Comparison of ENCODE assay signal across 12 mouse cellular contexts in genomic region chr5:123979221-123979979, GRCm38 (mm10). TPM values are rescaled to one million over a fixed set of nuclear protein-coding genes. Genes with fewer than 3 reads are reported as not detected.
DNase-seq lines count a peak whose midpoint lies in the region; ATAC-seq and TF ChIP-seq lines count a peak whose summit lies in the region.
"Had no signal": no experiment of that assay in that cellular context is flagged by ENCODE, and none has a peak within 500 bp of the region (broad histone marks: within the 10 kb centered on the region; RNA-seq: fewer than 3 reads in every experiment).

No protein-coding gene starts in this region.

- peak; percentile 38; the same call in 1 of the 2 replicates for ATAC-seq in hindbrain, postnatal 0 days
- ATAC-seq in hindbrain, embryonic 11.5 days (ENCODE audit: low FRiP score) = no peak
- ATAC-seq in forebrain, embryonic 15.5 days (replicated peaks) = no peak
- ATAC-seq: midbrain, embryonic 15.5 days had no signal

- no peak overlapping the region for H3K27ac ChIP-seq in hindbrain, postnatal 0 days
- no peak overlapping the region for H3K27ac ChIP-seq in hindbrain, embryonic 11.5 days (ENCODE audit: low read depth, low read length)
- H3K27ac ChIP-seq in forebrain, embryonic 15.5 days (replicated peaks) = no peak overlapping the region
- H3K27ac ChIP-seq: lung, embryonic 15.5 days; midbrain, embryonic 15.5 days had no signal

- peaks cover 17% of the 10 kb centered on the region; the same call in 1 of the 2 replicates for H3K4me1 ChIP-seq in hindbrain, postnatal 0 days (ENCODE audit: insufficient read depth, low read length)
- peaks cover 3% of the 10 kb centered on the region for H3K4me1 ChIP-seq in hindbrain, embryonic 11.5 days (replicated peaks; ENCODE audit: control insufficient read depth, insufficient read depth, low read length)
- peaks cover 22% of the 10 kb centered on the region for H3K4me1 ChIP-seq in forebrain, embryonic 15.5 days

- no peaks in the 10 kb centered on the region for H3K36me3 ChIP-seq in hindbrain, postnatal 0 days (ENCODE audit: insufficient read depth, low read length)
- H3K36me3 ChIP-seq in hindbrain, embryonic 11.5 days (ENCODE audit: control insufficient read depth, insufficient read depth, low read length) = no peaks in the 10 kb centered on the region
- H3K36me3 ChIP-seq in forebrain, embryonic 15.5 days = no peaks in the 10 kb centered on the region
- H3K36me3 ChIP-seq: lung, embryonic 15.5 days; midbrain, embryonic 15.5 days had no signal

- 0 out of 2 replicates have a peak overlapping the region, but pooled peaks have one; percentile 9 for H3K9ac ChIP-seq in hindbrain, postnatal 0 days (replicated peaks; ENCODE audit: low read length)
- H3K9ac ChIP-seq in hindbrain, embryonic 11.5 days (ENCODE audit: low read depth, low read length) = no peak overlapping the region
- H3K9ac ChIP-seq in forebrain, embryonic 15.5 days (replicated peaks) = no peak overlapping the region
- H3K9ac ChIP-seq: lung, embryonic 15.5 days; midbrain, embryonic 15.5 days had no signal

- DNase-seq in cerebellum, adult 9-11 months = peak; percentile 19
- no peak for DNase-seq in cerebellum, adult 8-10 months
- peak; percentile 31 for DNase-seq in hindbrain, postnatal 0 days (ENCODE audit: low spot score)
- DNase-seq in hindbrain, embryonic 11.5 days (ENCODE audit: low spot score) = no peak
- peak; percentile 5 for DNase-seq in right cerebral cortex, postnatal 25 days
- DNase-seq in right cerebral cortex, postnatal 10 days (ENCODE audit: low spot score in 2 of 2) = no peak
- DNase-seq in urinary bladder, postnatal 25 days (ENCODE audit: low spot score) = no peak
- DNase-seq: left cerebral cortex, postnatal 4 days; right cerebral cortex, postnatal 4 days had no signal

- no peak for TF ChIP-seq CTCF in hindbrain, postnatal 0 days (IDR thresholded peaks at IDR 0.05; ENCODE audit: low read depth)

- no peak overlapping the region for H3K4me3 ChIP-seq in hindbrain, postnatal 0 days (ENCODE audit: low read length)
- no peak overlapping the region for H3K4me3 ChIP-seq in hindbrain, embryonic 11.5 days (ENCODE audit: low read depth, low read length)
- no peak overlapping the region for H3K4me3 ChIP-seq in forebrain, embryonic 15.5 days
- H3K4me3 ChIP-seq: lung, embryonic 15.5 days; midbrain, embryonic 15.5 days had no signal

- no peaks in the 10 kb centered on the region for H3K27me3 ChIP-seq in hindbrain, postnatal 0 days (ENCODE audit: insufficient read depth, low read length)
- H3K27me3 ChIP-seq in hindbrain, embryonic 11.5 days (ENCODE audit: control insufficient read depth, insufficient read depth, low read length) = peaks cover 6% of the 10 kb centered on the region; the same call in 1 of the 2 replicates
- H3K27me3 ChIP-seq in forebrain, embryonic 15.5 days = 0 out of 2 replicates have a peak, but pooled peaks cover 7% of the 10 kb centered on the region

- H3K9me3 ChIP-seq in hindbrain, postnatal 0 days (ENCODE audit: low read length) = no peaks in the 10 kb centered on the region
- no peaks in the 10 kb centered on the region for H3K9me3 ChIP-seq in hindbrain, embryonic 11.5 days (ENCODE audit: control insufficient read depth, low read length)
- no peaks in the 10 kb centered on the region for H3K9me3 ChIP-seq in forebrain, embryonic 15.5 days
- H3K9me3 ChIP-seq: lung, embryonic 15.5 days; midbrain, embryonic 15.5 days had no signal

- WGBS in hindbrain, postnatal 0 days = 59% methylated on average over 18 of the region's 18 CpGs
- 68% methylated on average over 18 of the region's 18 CpGs for WGBS in hindbrain, embryonic 11.5 days
- WGBS in forebrain, embryonic 15.5 days = 81% methylated on average over 18 of the region's 18 CpGs

- H3K4me2 ChIP-seq in hindbrain, postnatal 0 days (ENCODE audit: low read depth, low read length) = no peak overlapping the region
- H3K4me2 ChIP-seq in hindbrain, embryonic 11.5 days (replicated peaks; ENCODE audit: low read depth, low read length) = no peak overlapping the region
- no peak overlapping the region for H3K4me2 ChIP-seq in forebrain, embryonic 15.5 days (replicated peaks)
- H3K4me2 ChIP-seq: lung, embryonic 15.5 days; midbrain, embryonic 15.5 days had no signal

RNA-seq across cellular contexts. Expression of gene Hip1r, which starts 6.0 kb away (rescaled TPM):
- total RNA-seq in hindbrain, postnatal 0 days (2014; rRNA removed) = 46.9 and 65.5 TPM in 2 replicates
- polyA plus RNA-seq in hindbrain, postnatal 0 days (2015; fragmentation: Nextera tagmentation; extraction: Ambion mirVana) = 32.6 and 33.9 TPM in 2 replicates
- polyA plus RNA-seq in hindbrain, embryonic 11.5 days (2014; fragmentation: Nextera tagmentation; extraction: Ambion mirVana) = 6.0 and 9.7 TPM in 2 replicates
- 26.9 and 27.5 TPM in 2 replicates for polyA plus RNA-seq in forebrain, embryonic 15.5 days (2015; fragmentation: Nextera tagmentation; extraction: Ambion mirVana)

RNA-seq across cellular contexts. Expression of gene Ccdc62, which starts 48.9 kb away (rescaled TPM):
- 1.1 and 2.0 TPM in 2 replicates for total RNA-seq in hindbrain, postnatal 0 days (2014; rRNA removed)
- polyA plus RNA-seq in hindbrain, postnatal 0 days (2015; fragmentation: Nextera tagmentation; extraction: Ambion mirVana) = 4.8 and 5.5 TPM in 2 replicates
- polyA plus RNA-seq in hindbrain, embryonic 11.5 days (2014; fragmentation: Nextera tagmentation; extraction: Ambion mirVana) = 4.3 and 5.4 TPM in 2 replicates
- 3.5 and 5.8 TPM in 2 replicates for polyA plus RNA-seq in forebrain, embryonic 15.5 days (2015; fragmentation: Nextera tagmentation; extraction: Ambion mirVana)

RNA-seq across cellular contexts. Expression of gene Gm43518, which starts 52.2 kb away (rescaled TPM):
- total RNA-seq in hindbrain, postnatal 0 days (2014; rRNA removed) = 0.37 TPM in 1 of 2 replicates, not detected in the other
- polyA plus RNA-seq in hindbrain, postnatal 0 days (2015; fragmentation: Nextera tagmentation; extraction: Ambion mirVana) = 2.2 and 3.2 TPM in 2 replicates
- 1.5 and 2.4 TPM in 2 replicates for polyA plus RNA-seq in hindbrain, embryonic 11.5 days (2014; fragmentation: Nextera tagmentation; extraction: Ambion mirVana)
- polyA plus RNA-seq in forebrain, embryonic 15.5 days (2015; fragmentation: Nextera tagmentation; extraction: Ambion mirVana) = 1.8 and 3.7 TPM in 2 replicates

RNA-seq across cellular contexts. Expression of gene Vps37b, which starts 52.7 kb away (rescaled TPM):
- total RNA-seq in hindbrain, postnatal 0 days (2014; rRNA removed) = 104 and 110 TPM in 2 replicates
- 94.0 and 95.1 TPM in 2 replicates for polyA plus RNA-seq in hindbrain, postnatal 0 days (2015; fragmentation: Nextera tagmentation; extraction: Ambion mirVana)
- 38.3 and 48.8 TPM in 2 replicates for polyA plus RNA-seq in hindbrain, embryonic 11.5 days (2014; fragmentation: Nextera tagmentation; extraction: Ambion mirVana)
- 106 and 109 TPM in 2 replicates for polyA plus RNA-seq in forebrain, embryonic 15.5 days (2015; fragmentation: Nextera tagmentation; extraction: Ambion mirVana)

Comparison
In these comparisons a context has a peak if more than half of its experiments do, and no peak if none do; other contexts are left out.
1. DNase-seq: peak in cerebellum, adult 9-11 months (single experiment), hindbrain, postnatal 0 days (single experiment) and right cerebral cortex, postnatal 25 days (single experiment); none in cerebellum, adult 8-10 months (single experiment), hindbrain, embryonic 11.5 days (single experiment), right cerebral cortex, postnatal 10 days (0 of 2) and urinary bladder, postnatal 25 days (single experiment).